Mouse (Mus musculus) CH12.LX (cell line): Measurements from ENCODE around the gene Lrrc8c.

Experiments used
- CTCF ChIP-seq, 2 experiments: IDR thresholded peaks in 1 of 2; conservative IDR thresholded peaks in 1 of 2; 2 replicates each; pipeline ENCODE4 v1.5.1; 2011 to 2012; ENCODE audit warnings: low read depth in 2 of 2, low read length in 2 of 2, improper control_type of control experiment in 1 of 2, inconsistent platforms in 1 of 2, mild to moderate bottlenecking in 1 of 2, moderate library complexity in 1 of 2
- MAX ChIP-seq: IDR thresholded peaks from 2 replicates; pipeline ENCODE4 v1.6.1; 2011; ENCODE audit warnings: low read length, improper control_type of control experiment
- POLR2A ChIP-seq: IDR thresholded peaks from 2 replicates; pipeline ENCODE4 v1.6.1; 2011; ENCODE audit warnings: low read depth, mild to moderate bottlenecking, improper control_type of control experiment, low read length

DNA sequence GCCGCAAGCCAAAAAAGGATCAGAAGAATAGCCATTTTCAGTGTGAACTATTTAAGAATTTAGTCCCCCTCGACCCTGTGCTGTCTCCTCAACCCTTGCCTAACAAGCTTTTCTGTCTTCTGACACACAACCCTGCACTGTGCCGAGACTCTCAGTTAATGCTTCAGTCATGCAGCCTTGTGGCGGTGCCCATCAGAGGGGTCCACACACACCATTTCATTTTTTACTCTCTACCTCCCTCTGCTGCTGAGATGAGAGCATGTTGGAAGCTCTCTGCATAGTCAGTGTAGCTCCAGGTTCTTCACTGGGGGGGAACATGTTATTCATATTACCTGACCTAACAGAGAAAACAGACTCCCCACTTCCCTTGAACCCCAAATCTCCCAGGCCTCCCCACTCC lies 27.8 kb upstream of the Lrrc8c start:
- peak in 1 of 2 experiments; percentile 74; a peak in 2 of 4 replicates for TF ChIP-seq CTCF (conservative IDR thresholded peaks at IDR 0.05 in 1 of 2, IDR thresholded peaks at IDR 0.05 in 1 of 2; ENCODE audit: low read depth in 2 of 2, low read length in 2 of 2)
- TF ChIP-seq MAX = no peak
- TF ChIP-seq POLR2A = no peak
